Mouse (Mus musculus) brown adipose tissue, adult 24 weeks (tissue): Measurements from ENCODE around the gene Dock3. TPM values are rescaled to one million over a fixed set of nuclear protein-coding genes. Genes with fewer than 3 reads are reported as not detected.

Source experiments
- H3K27ac ChIP-seq: fragments of 200-500 bp; replicated peaks from 2 replicates; pipeline ENCODE4 v1.5.1; 2012; ENCODE audit warnings: low read depth, mild to moderate bottlenecking, low read length
- H3K4me1 ChIP-seq: fragments of 200-500 bp; 2 replicates; pipeline ENCODE4 v1.6.1; 2012; ENCODE audit warnings: low read length, mixed read lengths; ENCODE audit not compliant: control insufficient read depth, insufficient read depth, insufficient read length
- H3K4me3 ChIP-seq: fragments of 200-500 bp; 2 replicates; pipeline ENCODE4 v1.5.1; 2012; ENCODE audit warnings: low read depth, mild to moderate bottlenecking, low read length, moderate library complexity; ENCODE audit not compliant: insufficient read depth
- polyA plus RNA-seq: library from polyadenylated mRNA; stranded (reverse); fragments of >200 nt; gene quantifications from 2 replicates; pipeline ENCODE4 v1.2.4, GENCODE M21; 2012; ENCODE audit not compliant: missing spikeins, insufficient read depth, insufficient read length

Gene Dock3
- polyA plus RNA-seq, 1 experiment = not detected

- Histone ChIP-seq H3K4me1 (0 out of 2 replicates have a peak, but pooled peaks cover 2% of the 10 kb centered on the region), H3K27ac (no peak overlapping the region), H3K4me3 (no peak overlapping the region)
These were observed 35.3 kb upstream of the Dock3 start for GRCm38 (mm10) chr9:107267028-107267427.

- Histone ChIP-seq H3K27ac (no peak overlapping the region), H3K4me3 (no peak overlapping the region), H3K4me1 (0 out of 2 replicates have a peak, but pooled peaks cover 2% of the 10 kb centered on the region)
These were observed 33.0 kb upstream of the Dock3 start for GRCm38 (mm10) chr9:107264731-107265130.

- H3K27ac ChIP-seq = 0 out of 2 replicates have a peak overlapping the region, but pooled peaks have one; percentile 17
- H3K4me1 ChIP-seq = 0 out of 2 replicates have a peak, but pooled peaks cover 2% of the 10 kb centered on the region
- no peak overlapping the region for H3K4me3 ChIP-seq
These were observed 32.2 kb upstream of the Dock3 start for GRCm38 (mm10) chr9:107263912-107264311.

- Histone ChIP-seq H3K4me1 (0 out of 2 replicates have a peak, but pooled peaks cover 2% of the 10 kb centered on the region), H3K27ac (no peak overlapping the region)
These were observed 30.7 kb upstream of the Dock3 start for GRCm38 (mm10) chr9:107262375-107262774.

GRCm38 (mm10) chr9:107261792-107262191 lies 30.1 kb upstream of the Dock3 start:
- Histone ChIP-seq H3K27ac (no peak overlapping the region), H3K4me1 (0 out of 2 replicates have a peak, but pooled peaks cover 2% of the 10 kb centered on the region), H3K4me3 (no peak overlapping the region)

More at GRCm38 (mm10) chr9:107262375-107262774, 30.7 kb upstream of the Dock3 start:
- H3K4me3 ChIP-seq = no peak overlapping the region

GRCm38 (mm10) chr9:107260836-107261235 lies 29.1 kb upstream of the Dock3 start:
- no peak overlapping the region for H3K4me3 ChIP-seq

GRCm38 (mm10) chr9:107260429-107260828 lies 28.7 kb upstream of the Dock3 start:
- no peak overlapping the region for H3K4me3 ChIP-seq
- H3K4me1 ChIP-seq = 0 out of 2 replicates have a peak, but pooled peaks cover 2% of the 10 kb centered on the region
- H3K27ac ChIP-seq = no peak overlapping the region

More at GRCm38 (mm10) chr9:107260836-107261235, 29.1 kb upstream of the Dock3 start:
- Histone ChIP-seq H3K4me1 (0 out of 2 replicates have a peak, but pooled peaks cover 2% of the 10 kb centered on the region), H3K27ac (no peak overlapping the region)

- no peak overlapping the region for H3K4me3 ChIP-seq
- 0 out of 2 replicates have a peak, but pooled peaks cover 2% of the 10 kb centered on the region for H3K4me1 ChIP-seq
- no peak overlapping the region for H3K27ac ChIP-seq
These were observed 27.9 kb upstream of the Dock3 start for GRCm38 (mm10) chr9:107259571-107259970.

GRCm38 (mm10) chr9:107255596-107255995 lies 23.9 kb upstream of the Dock3 start:
- no peak overlapping the region for H3K4me3 ChIP-seq
- no peak overlapping the region for H3K27ac ChIP-seq
- no peaks in the 10 kb centered on the region for H3K4me1 ChIP-seq

GRCm38 (mm10) chr9:107254925-107255324 lies 23.2 kb upstream of the Dock3 start:
- no peak overlapping the region for H3K27ac ChIP-seq
- H3K4me3 ChIP-seq = no peak overlapping the region
- H3K4me1 ChIP-seq = no peaks in the 10 kb centered on the region

- Histone ChIP-seq H3K27ac (no peak overlapping the region), H3K4me1 (no peaks in the 10 kb centered on the region), H3K4me3 (no peak overlapping the region)
These were observed 22.8 kb upstream of the Dock3 start for GRCm38 (mm10) chr9:107254476-107254875.

- H3K27ac ChIP-seq = no peak overlapping the region
- H3K4me1 ChIP-seq = no peaks in the 10 kb centered on the region
- H3K4me3 ChIP-seq = no peak overlapping the region
These were observed 20.5 kb upstream of the Dock3 start for GRCm38 (mm10) chr9:107252164-107252563.

GRCm38 (mm10) chr9:107250416-107251337 lies 19.0 kb upstream of the Dock3 start:
- Histone ChIP-seq H3K27ac (no peak overlapping the region), H3K4me3 (no peak overlapping the region), H3K4me1 (no peaks in the 10 kb centered on the region)

GRCm38 (mm10) chr9:107249154-107249553 lies 17.4 kb upstream of the Dock3 start:
- no peak overlapping the region for H3K4me3 ChIP-seq
- no peak overlapping the region for H3K27ac ChIP-seq
- H3K4me1 ChIP-seq = no peaks in the 10 kb centered on the region

- no peak overlapping the region for H3K4me3 ChIP-seq
- no peak overlapping the region for H3K27ac ChIP-seq
- H3K4me1 ChIP-seq = no peaks in the 10 kb centered on the region
These were observed 14.5 kb upstream of the Dock3 start for GRCm38 (mm10) chr9:107246170-107246569.
